Mouse (Mus musculus): ENCODE results near the gene Tars. TPM values are rescaled to one million over a fixed set of nuclear protein-coding genes. Genes with fewer than 3 reads are reported as not detected.

The Tars gene
- total RNA-seq, 1 experiment: 100 TPM

- in situ Hi-C loops (cut with MboI; ENCODE audit: low sequenced_read_pairs in 2 of 2, unreplicated experiment in 2 of 2): no loop called here
- Histone ChIP-seq H3K27ac (ENCODE audit: insufficient read depth, low read depth, low read length, poor library complexity, severe bottlenecking) (no peak overlapping the region), H3K9me3 (ENCODE audit: control insufficient read depth, insufficient read depth, low read depth, low read length) (no peaks in the 10 kb centered on the region), H3K4me3 (ENCODE audit: insufficient read depth in 1 of 2, low read depth in 1 of 2, low read length in 2 of 2, poor library complexity in 1 of 2, severe bottlenecking in 1 of 2) (no peak overlapping the region), H3K9ac (ENCODE audit: insufficient read depth, low read depth, low read length, poor library complexity, severe bottlenecking) (no peak overlapping the region), H3K4me1 (ENCODE audit: control insufficient read depth in 2 of 2, insufficient read depth in 2 of 2, low read length in 2 of 2, poor library complexity in 1 of 2) (no peaks in the 10 kb centered on the region), H3K36me3 (ENCODE audit: control insufficient read depth, insufficient read depth, low read length, poor library complexity, severe bottlenecking) (no peaks in the 10 kb centered on the region)
- no peak for TF ChIP-seq MAFK (IDR thresholded peaks at IDR 0.05; ENCODE audit: insufficient read depth, low read depth, low read length)
- TF ChIP-seq ZC3H11A (IDR thresholded peaks at IDR 0.05; ENCODE audit: borderline replicate concordance, low read depth, low read length): no peak
- no peak for TF ChIP-seq CHD2 (IDR thresholded peaks at IDR 0.05; ENCODE audit: low read depth, low read length)
- no peak for TF ChIP-seq HCFC1 (IDR thresholded peaks at IDR 0.05; ENCODE audit: borderline replicate concordance, insufficient read depth, low read length)
- no peak for TF ChIP-seq ZNF384 (IDR thresholded peaks at IDR 0.05; ENCODE audit: low read depth, low read length)
- no peak for DNase-seq (ENCODE audit: low read depth, low spot score)
Observed at GRCm38 (mm10) chr15:11364112-11364511, 35.4 kb downstream of the Tars start.

GRCm38 (mm10) chr15:11361824-11362223 lies 37.6 kb downstream of the Tars start:
- in situ Hi-C loops (cut with MboI; ENCODE audit: low sequenced_read_pairs in 2 of 2, unreplicated experiment in 2 of 2): no loop called here
- DNase-seq (ENCODE audit: low read depth, low spot score): no peak
- no peaks in the 10 kb centered on the region for H3K9me3 ChIP-seq (ENCODE audit: control insufficient read depth, insufficient read depth, low read depth, low read length)
- no peak overlapping the region for H3K4me3 ChIP-seq (ENCODE audit: insufficient read depth in 1 of 2, low read depth in 1 of 2, low read length in 2 of 2, poor library complexity in 1 of 2, severe bottlenecking in 1 of 2)
- H3K36me3 ChIP-seq (ENCODE audit: control insufficient read depth, insufficient read depth, low read length, poor library complexity, severe bottlenecking): no peaks in the 10 kb centered on the region
- TF ChIP-seq HCFC1 (IDR thresholded peaks at IDR 0.05; ENCODE audit: borderline replicate concordance, insufficient read depth, low read length): no peak
- TF ChIP-seq MAFK (IDR thresholded peaks at IDR 0.05; ENCODE audit: insufficient read depth, low read depth, low read length): no peak
- no peak for TF ChIP-seq ZC3H11A (IDR thresholded peaks at IDR 0.05; ENCODE audit: borderline replicate concordance, low read depth, low read length)
- no peak for TF ChIP-seq ZNF384 (IDR thresholded peaks at IDR 0.05; ENCODE audit: low read depth, low read length)
- TF ChIP-seq CHD2 (IDR thresholded peaks at IDR 0.05; ENCODE audit: low read depth, low read length): no peak
- H3K4me1 ChIP-seq (ENCODE audit: control insufficient read depth in 2 of 2, insufficient read depth in 2 of 2, low read length in 2 of 2, poor library complexity in 1 of 2): no peaks in the 10 kb centered on the region
- no peak overlapping the region for H3K27ac ChIP-seq (ENCODE audit: insufficient read depth, low read depth, low read length, poor library complexity, severe bottlenecking)
- H3K9ac ChIP-seq (ENCODE audit: insufficient read depth, low read depth, low read length, poor library complexity, severe bottlenecking): no peak overlapping the region

- H3K4me1 ChIP-seq (ENCODE audit: control insufficient read depth in 2 of 2, insufficient read depth in 2 of 2, low read length in 2 of 2, poor library complexity in 1 of 2): no peaks in the 10 kb centered on the region
- no peak overlapping the region for H3K4me3 ChIP-seq (ENCODE audit: insufficient read depth in 1 of 2, low read depth in 1 of 2, low read length in 2 of 2, poor library complexity in 1 of 2, severe bottlenecking in 1 of 2)
- no peak for DNase-seq (ENCODE audit: low read depth, low spot score)
- H3K9me3 ChIP-seq (ENCODE audit: control insufficient read depth, insufficient read depth, low read depth, low read length): no peaks in the 10 kb centered on the region
- H3K36me3 ChIP-seq (ENCODE audit: control insufficient read depth, insufficient read depth, low read length, poor library complexity, severe bottlenecking): no peaks in the 10 kb centered on the region
- TF ChIP-seq MAFK (IDR thresholded peaks at IDR 0.05; ENCODE audit: insufficient read depth, low read depth, low read length) (no peak), CHD2 (IDR thresholded peaks at IDR 0.05; ENCODE audit: low read depth, low read length) (no peak), ZNF384 (IDR thresholded peaks at IDR 0.05; ENCODE audit: low read depth, low read length) (no peak), ZC3H11A (IDR thresholded peaks at IDR 0.05; ENCODE audit: borderline replicate concordance, low read depth, low read length) (no peak), HCFC1 (IDR thresholded peaks at IDR 0.05; ENCODE audit: borderline replicate concordance, insufficient read depth, low read length) (no peak)
- H3K27ac ChIP-seq (ENCODE audit: insufficient read depth, low read depth, low read length, poor library complexity, severe bottlenecking): no peak overlapping the region; the same call in 1 of the 2 replicates
- no peak overlapping the region for H3K9ac ChIP-seq (ENCODE audit: insufficient read depth, low read depth, low read length, poor library complexity, severe bottlenecking)
- in situ Hi-C loops (cut with MboI; ENCODE audit: low sequenced_read_pairs in 2 of 2, unreplicated experiment in 2 of 2): no loop called here
Observed at GRCm38 (mm10) chr15:11360888-11361287, 38.6 kb downstream of the Tars start.

DNA sequence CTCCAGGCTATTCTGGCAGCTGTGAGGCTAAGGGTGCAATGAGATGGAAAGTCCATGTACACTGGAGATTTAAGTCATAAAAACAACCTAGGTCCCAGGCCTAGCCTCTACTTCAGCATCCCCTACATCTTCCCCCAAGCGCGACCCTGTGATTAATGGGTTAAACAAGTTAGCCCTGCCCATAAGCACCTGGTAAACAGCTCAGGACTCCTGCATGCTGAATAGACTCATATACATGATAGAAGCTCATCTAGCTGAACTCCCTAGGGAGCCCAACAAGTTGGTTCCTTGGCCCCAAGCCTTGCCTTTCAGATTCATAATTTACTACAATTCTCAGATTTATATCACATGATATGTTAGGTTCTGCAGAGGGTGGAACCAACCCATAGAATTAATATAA lies 42.0 kb downstream of the Tars start:
- in situ Hi-C loops (cut with MboI; ENCODE audit: low sequenced_read_pairs in 2 of 2, unreplicated experiment in 2 of 2): no loop called here
- no peak for TF ChIP-seq ZC3H11A (IDR thresholded peaks at IDR 0.05; ENCODE audit: borderline replicate concordance, low read depth, low read length)
- no peak for TF ChIP-seq MAFK (IDR thresholded peaks at IDR 0.05; ENCODE audit: insufficient read depth, low read depth, low read length)
- no peak for TF ChIP-seq ZNF384 (IDR thresholded peaks at IDR 0.05; ENCODE audit: low read depth, low read length)
- TF ChIP-seq HCFC1 (IDR thresholded peaks at IDR 0.05; ENCODE audit: borderline replicate concordance, insufficient read depth, low read length): no peak
- TF ChIP-seq CHD2 (IDR thresholded peaks at IDR 0.05; ENCODE audit: low read depth, low read length): no peak
- Histone ChIP-seq H3K36me3 (ENCODE audit: control insufficient read depth, insufficient read depth, low read length, poor library complexity, severe bottlenecking) (no peaks in the 10 kb centered on the region), H3K4me3 (ENCODE audit: insufficient read depth in 1 of 2, low read depth in 1 of 2, low read length in 2 of 2, poor library complexity in 1 of 2, severe bottlenecking in 1 of 2) (no peak overlapping the region), H3K4me1 (ENCODE audit: control insufficient read depth in 2 of 2, insufficient read depth in 2 of 2, low read length in 2 of 2, poor library complexity in 1 of 2) (no peaks in the 10 kb centered on the region), H3K27ac (ENCODE audit: insufficient read depth, low read depth, low read length, poor library complexity, severe bottlenecking) (no peak overlapping the region), H3K9ac (ENCODE audit: insufficient read depth, low read depth, low read length, poor library complexity, severe bottlenecking) (no peak overlapping the region), H3K9me3 (ENCODE audit: control insufficient read depth, insufficient read depth, low read depth, low read length) (no peaks in the 10 kb centered on the region)
- peak; percentile 26 for DNase-seq (ENCODE audit: low read depth, low spot score)

DNA sequence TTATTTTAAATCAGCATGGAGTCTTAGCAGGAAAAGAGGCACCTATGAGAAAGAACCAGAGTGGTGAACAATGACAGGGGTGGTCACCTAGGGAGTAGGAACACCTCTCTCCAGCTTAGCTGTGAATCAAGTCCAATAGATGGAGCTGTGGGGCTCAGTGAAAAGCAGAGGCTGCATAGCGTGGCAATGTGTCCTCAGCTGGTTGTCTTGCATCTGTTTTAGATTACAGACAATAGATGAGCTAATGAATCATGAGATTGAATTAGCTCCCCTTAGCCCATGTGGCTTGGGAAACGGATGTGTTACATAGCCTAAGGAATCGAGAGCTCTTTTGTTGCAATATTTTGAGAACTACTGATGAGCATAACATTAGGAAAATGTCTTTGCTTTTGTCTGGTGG lies 43.6 kb downstream of the Tars start:
- in situ Hi-C loops (cut with MboI; ENCODE audit: low sequenced_read_pairs in 2 of 2, unreplicated experiment in 2 of 2): no loop called here
- TF ChIP-seq ZNF384 (IDR thresholded peaks at IDR 0.05; ENCODE audit: low read depth, low read length): no peak
- no peak for TF ChIP-seq ZC3H11A (IDR thresholded peaks at IDR 0.05; ENCODE audit: borderline replicate concordance, low read depth, low read length)
- TF ChIP-seq CHD2 (IDR thresholded peaks at IDR 0.05; ENCODE audit: low read depth, low read length): no peak
- no peak for TF ChIP-seq MAFK (IDR thresholded peaks at IDR 0.05; ENCODE audit: insufficient read depth, low read depth, low read length)
- TF ChIP-seq HCFC1 (IDR thresholded peaks at IDR 0.05; ENCODE audit: borderline replicate concordance, insufficient read depth, low read length): no peak
- H3K36me3 ChIP-seq (ENCODE audit: control insufficient read depth, insufficient read depth, low read length, poor library complexity, severe bottlenecking): no peaks in the 10 kb centered on the region
- no peak for DNase-seq (ENCODE audit: low read depth, low spot score)
- no peaks in the 10 kb centered on the region for H3K4me1 ChIP-seq (ENCODE audit: control insufficient read depth in 2 of 2, insufficient read depth in 2 of 2, low read length in 2 of 2, poor library complexity in 1 of 2)
- no peaks in the 10 kb centered on the region for H3K9me3 ChIP-seq (ENCODE audit: control insufficient read depth, insufficient read depth, low read depth, low read length)
- H3K27ac ChIP-seq (ENCODE audit: insufficient read depth, low read depth, low read length, poor library complexity, severe bottlenecking): no peak overlapping the region
- H3K9ac ChIP-seq (ENCODE audit: insufficient read depth, low read depth, low read length, poor library complexity, severe bottlenecking): no peak overlapping the region
- no peak overlapping the region for H3K4me3 ChIP-seq (ENCODE audit: insufficient read depth in 1 of 2, low read depth in 1 of 2, low read length in 2 of 2, poor library complexity in 1 of 2, severe bottlenecking in 1 of 2)
